Mouse (Mus musculus) kidney, embryonic 16.5 days (tissue): ENCODE data around the gene Gm11992. TPM values are rescaled to one million over a fixed set of nuclear protein-coding genes. Genes with fewer than 3 reads are reported as not detected.

Experiments
- ATAC-seq: fragments of 200-750 bp; cut with Nextera tagmentation; 2 replicates; pipeline ENCODE4 v1.8.0; 2017; ENCODE audit warnings: moderate TSS enrichment; ENCODE audit not compliant: low FRiP score, low TSS enrichment
- H3K27ac ChIP-seq: fragments of 300-500 bp; sonication (generic); 2 replicates; pipeline ENCODE4 v1.5.1; 2014; ENCODE audit warnings: low read length
- H3K27me3 ChIP-seq: fragments of 300-500 bp; sonication (generic); 2 replicates; pipeline ENCODE4 v1.6.1; 2014; ENCODE audit warnings: low read length, control low read depth, mixed read lengths; ENCODE audit not compliant: insufficient read depth
- H3K36me3 ChIP-seq: fragments of 300-500 bp; sonication (generic); 2 replicates; pipeline ENCODE4 v1.6.1; 2014; ENCODE audit warnings: low read length, control low read depth, mixed read lengths; ENCODE audit not compliant: insufficient read depth
- H3K4me1 ChIP-seq: fragments of 300-500 bp; sonication (generic); 2 replicates; pipeline ENCODE4 v1.6.1; 2014; ENCODE audit warnings: low read length, control low read depth, mixed read lengths; ENCODE audit not compliant: insufficient read depth
- H3K4me2 ChIP-seq: fragments of 300-500 bp; sonication (generic); replicated peaks from 2 replicates; pipeline ENCODE4 v1.6.1; 2014; ENCODE audit warnings: low read depth, low read length
- H3K4me3 ChIP-seq: fragments of 300-500 bp; sonication (generic); 2 replicates; pipeline ENCODE4 v1.5.1; 2014; ENCODE audit warnings: mild to moderate bottlenecking, low read length
- H3K9ac ChIP-seq: fragments of 300-500 bp; sonication (generic); replicated peaks from 2 replicates; pipeline ENCODE4 v1.6.1; 2014; ENCODE audit warnings: low read length
- H3K9me3 ChIP-seq: fragments of 300-500 bp; sonication (generic); 2 replicates; pipeline ENCODE4 v1.6.1; 2016; ENCODE audit warnings: low read length, control low read depth
- WGBS: fragments of 180-500 bp; shearing (Covaris S2); extraction: QIAGEN DNeasy Blood & Tissue Kit; methylation state at CpG from one replicate; pipeline ENCODE4 v1.1.7; 2014; 5-methylcytosine and 5-hydroxymethylcytosine counted together
- polyA plus RNA-seq: library from polyadenylated mRNA; unstranded; fragments of >200 nt; fragmentation: Nextera tagmentation; extraction: Ambion mirVana; gene quantifications from 2 replicates; pipeline ENCODE4 v1.2.1, GENCODE M21; 2015

Gm11992 gene
- 5.2 and 6.1 TPM in 2 replicates for polyA plus RNA-seq

GRCm38 (mm10) chr11:9048011-9048702, at the start of gene Gm11992:
TSS of gene Gm11992 (plus strand) at chr11:9048594.
- peak within 1 kb of the TSS; percentile 58 for H3K9ac ChIP-seq
- no peak within 1 kb of the TSS for H3K27ac ChIP-seq
- WGBS = 4% methylated on average over 21 of the region's 21 CpGs
- no peaks in the 10 kb centered on the region for H3K36me3 ChIP-seq
- H3K27me3 ChIP-seq = peaks cover 12% of the 10 kb centered on the region; the same call in 1 of the 2 replicates
- H3K4me1 ChIP-seq = peaks cover 8% of the 10 kb centered on the region
- peak within 1 kb of the TSS; percentile 84 for H3K4me2 ChIP-seq
- ATAC-seq = peak; percentile 100
- H3K4me3 ChIP-seq = peak within 1 kb of the TSS; percentile 62
- no peaks in the 10 kb centered on the region for H3K9me3 ChIP-seq

- H3K27me3 ChIP-seq = no peaks in the 10 kb centered on the region; the same call in 1 of the 2 replicates
- ATAC-seq = no peak
- WGBS = 97% methylated on average over 5 of the region's 5 CpGs
- H3K36me3 ChIP-seq = peaks cover 35% of the 10 kb centered on the region
- peaks cover 9% of the 10 kb centered on the region for H3K4me1 ChIP-seq
- no peak overlapping the region for H3K4me2 ChIP-seq
- H3K9me3 ChIP-seq = no peaks in the 10 kb centered on the region
- no peak overlapping the region for H3K4me3 ChIP-seq
- H3K27ac ChIP-seq = no peak overlapping the region
- no peak overlapping the region for H3K9ac ChIP-seq
These were observed 39.6 kb upstream of the Gm11992 start for GRCm38 (mm10) chr11:9008761-9009160.

- peak; percentile 92 for ATAC-seq
- H3K27me3 ChIP-seq = no peaks in the 10 kb centered on the region; the same call in 1 of the 2 replicates
- H3K4me1 ChIP-seq = peaks cover 9% of the 10 kb centered on the region
- H3K4me3 ChIP-seq = peak overlapping the region; percentile 69
- peak overlapping the region; percentile 63 for H3K4me2 ChIP-seq
- 0% methylated on average over 7 of the region's 7 CpGs for WGBS
- peak overlapping the region; percentile 82 for H3K9ac ChIP-seq
- peaks cover 19% of the 10 kb centered on the region for H3K36me3 ChIP-seq
- H3K27ac ChIP-seq = peak overlapping the region; percentile 95
- no peaks in the 10 kb centered on the region for H3K9me3 ChIP-seq
These were observed 38.0 kb upstream of the Gm11992 start for GRCm38 (mm10) chr11:9010416-9010815.

GRCm38 (mm10) chr11:9010853-9011339, 37.5 kb upstream of the Gm11992 start, which contains the start of gene Hus1:
TSS of gene Hus1 (minus strand) at chr11:9011191.
- H3K4me1 ChIP-seq = peaks cover 9% of the 10 kb centered on the region
- H3K9me3 ChIP-seq = no peaks in the 10 kb centered on the region
- H3K4me2 ChIP-seq = peak within 1 kb of the TSS; percentile 63
- peak within 1 kb of the TSS; percentile 69 for H3K4me3 ChIP-seq
- ATAC-seq = peak; percentile 98
- H3K36me3 ChIP-seq = peaks cover 15% of the 10 kb centered on the region
- peak within 1 kb of the TSS; percentile 82 for H3K9ac ChIP-seq
- peak within 1 kb of the TSS; percentile 95 for H3K27ac ChIP-seq
- H3K27me3 ChIP-seq = no peaks in the 10 kb centered on the region; the same call in 1 of the 2 replicates
- under 1% methylated on average over 43 of the region's 43 CpGs for WGBS

GRCm38 (mm10) chr11:9011348-9011747, 37.0 kb upstream of the Gm11992 start:
- peak overlapping the region; percentile 63 for H3K4me2 ChIP-seq
- H3K36me3 ChIP-seq = peaks cover 12% of the 10 kb centered on the region
- H3K9me3 ChIP-seq = no peaks in the 10 kb centered on the region
- H3K4me1 ChIP-seq = peaks cover 9% of the 10 kb centered on the region
- 1% methylated on average over 3 of the region's 3 CpGs for WGBS
- H3K27me3 ChIP-seq = no peaks in the 10 kb centered on the region; the same call in 1 of the 2 replicates
- H3K27ac ChIP-seq = peak overlapping the region; percentile 95; the same call in 1 of the 2 replicates
- peak overlapping the region; percentile 69 for H3K4me3 ChIP-seq
- ATAC-seq = peak; percentile 62
- H3K9ac ChIP-seq = peak overlapping the region; percentile 82

- ATAC-seq = no peak
- H3K9ac ChIP-seq = no peak overlapping the region
- peaks cover 5% of the 10 kb centered on the region for H3K4me1 ChIP-seq
- H3K4me3 ChIP-seq = no peak overlapping the region
- no peak overlapping the region for H3K4me2 ChIP-seq
- no peak overlapping the region for H3K27ac ChIP-seq
- H3K36me3 ChIP-seq = no peaks in the 10 kb centered on the region
- no peaks in the 10 kb centered on the region for H3K9me3 ChIP-seq
- WGBS = 54% methylated on average over 3 of the region's 3 CpGs
- no peaks in the 10 kb centered on the region; the same call in 1 of the 2 replicates for H3K27me3 ChIP-seq
These were observed 33.7 kb upstream of the Gm11992 start for GRCm38 (mm10) chr11:9014740-9015139.

- H3K36me3 ChIP-seq = no peaks in the 10 kb centered on the region
- 73% methylated on average over 6 of the region's 6 CpGs for WGBS
- no peaks in the 10 kb centered on the region for H3K4me1 ChIP-seq
- no peaks in the 10 kb centered on the region for H3K9me3 ChIP-seq
- H3K4me2 ChIP-seq = no peak overlapping the region
- H3K27ac ChIP-seq = no peak overlapping the region
- no peak for ATAC-seq
- H3K4me3 ChIP-seq = no peak overlapping the region
- no peaks in the 10 kb centered on the region; the same call in 1 of the 2 replicates for H3K27me3 ChIP-seq
- H3K9ac ChIP-seq = no peak overlapping the region
These were observed 29.7 kb upstream of the Gm11992 start for GRCm38 (mm10) chr11:9018491-9019267.

GRCm38 (mm10) chr11:9020207-9020606, 28.2 kb upstream of the Gm11992 start:
- Histone ChIP-seq H3K4me2 (no peak overlapping the region), H3K9me3 (no peaks in the 10 kb centered on the region), H3K4me1 (no peaks in the 10 kb centered on the region), H3K36me3 (no peaks in the 10 kb centered on the region), H3K27me3 (no peaks in the 10 kb centered on the region), H3K9ac (no peak overlapping the region), H3K4me3 (no peak overlapping the region), H3K27ac (no peak overlapping the region)
- 89% methylated on average over 5 of the region's 5 CpGs for WGBS
- ATAC-seq = no peak

GRCm38 (mm10) chr11:9024782-9025181, 23.6 kb upstream of the Gm11992 start:
- no peak overlapping the region for H3K9ac ChIP-seq
- no peak overlapping the region for H3K4me3 ChIP-seq
- H3K27ac ChIP-seq = no peak overlapping the region
- 80% methylated on average over 7 of the region's 7 CpGs for WGBS
- no peak for ATAC-seq
- 0 out of 2 replicates have a peak, but pooled peaks cover 4% of the 10 kb centered on the region for H3K27me3 ChIP-seq
- no peak overlapping the region for H3K4me2 ChIP-seq
- no peaks in the 10 kb centered on the region for H3K36me3 ChIP-seq
- no peaks in the 10 kb centered on the region for H3K4me1 ChIP-seq
- H3K9me3 ChIP-seq = no peaks in the 10 kb centered on the region
